Mouse (Mus musculus) CH12F3 (cell line): ENCODE measurements around the gene Gm20388.

ENCODE experiments used
- in situ Hi-C: fragments of 300-500 bp; cut with MboI; formaldehyde crosslinking; loops from 2 replicates; pipeline ENCODE4 v1.14.3; 2020; ENCODE audit warnings: low sequenced_read_pairs

The Gm20388 gene

DNA sequence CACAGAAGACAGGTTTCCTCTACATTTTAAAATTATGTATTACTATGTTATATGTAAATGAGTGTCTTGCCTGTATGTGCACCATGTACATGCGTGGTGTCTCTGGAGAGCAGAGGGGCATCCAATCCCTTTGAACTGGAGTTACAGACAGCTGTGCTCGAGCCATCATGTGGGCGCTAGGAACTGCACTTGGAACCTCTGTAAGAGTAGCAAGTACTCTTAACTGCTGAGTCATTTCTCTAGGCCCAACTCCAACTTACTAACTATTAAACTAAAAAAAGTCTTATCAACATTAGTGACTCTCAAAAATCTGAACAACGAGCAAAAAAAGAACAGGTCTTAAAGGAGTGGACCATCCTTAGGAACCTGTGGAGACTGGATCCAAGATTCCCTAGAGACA, 3065.4 kb downstream of the Gm20388 start:
- in situ Hi-C loops = no loop called here

DNA sequence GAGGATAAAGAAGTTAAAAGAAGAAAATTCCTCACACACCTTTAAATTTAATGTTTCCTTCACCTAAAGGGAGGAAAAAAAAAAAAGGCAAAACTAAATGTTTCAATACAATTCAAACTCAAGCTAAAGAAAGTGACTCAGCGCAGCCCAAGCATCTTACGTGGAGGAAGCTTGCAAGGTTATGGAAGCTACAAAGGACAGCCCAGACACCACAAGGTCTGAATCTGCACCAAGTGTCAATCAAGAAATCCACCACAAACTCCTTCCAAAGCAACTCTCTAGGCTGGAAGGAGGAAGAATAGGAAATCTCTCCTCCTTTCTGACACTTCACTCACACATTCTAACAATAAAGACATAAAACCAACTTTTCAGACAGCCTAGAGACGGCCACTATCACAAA, 3068.8 kb downstream of the Gm20388 start:
- in situ Hi-C loops = no loop called here

DNA sequence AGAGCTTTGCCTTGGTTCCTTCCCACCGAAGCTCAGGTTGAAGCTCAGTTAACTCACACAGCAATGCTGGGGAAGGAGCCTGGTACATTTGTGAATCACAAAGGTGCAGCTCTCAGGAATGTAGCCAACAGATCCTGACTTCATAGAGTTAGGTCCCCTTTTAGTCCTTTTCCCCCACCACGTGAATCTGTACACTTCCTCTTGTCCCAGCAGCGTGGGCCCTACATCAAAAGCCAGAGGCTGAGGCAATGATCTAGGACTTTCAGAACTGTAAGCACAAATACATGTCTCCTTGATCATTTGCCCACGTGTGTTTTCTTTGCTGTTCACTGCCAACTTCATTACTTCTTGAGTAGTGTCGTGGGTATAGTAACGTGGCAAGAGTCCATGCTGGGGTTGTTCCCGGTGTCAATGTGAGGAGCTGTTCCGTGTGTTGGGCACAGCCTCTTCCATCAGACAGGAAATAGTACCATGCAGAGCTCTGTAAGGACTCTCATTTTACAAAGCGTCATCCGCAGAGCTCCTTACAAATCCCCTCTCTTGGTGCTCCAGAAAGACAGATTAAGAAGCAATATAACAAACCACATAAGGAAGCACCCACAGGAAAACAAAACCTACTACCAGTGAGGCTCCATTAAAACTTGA, 3069.3 kb downstream of the Gm20388 start:
- in situ Hi-C loops = no loop called here

DNA sequence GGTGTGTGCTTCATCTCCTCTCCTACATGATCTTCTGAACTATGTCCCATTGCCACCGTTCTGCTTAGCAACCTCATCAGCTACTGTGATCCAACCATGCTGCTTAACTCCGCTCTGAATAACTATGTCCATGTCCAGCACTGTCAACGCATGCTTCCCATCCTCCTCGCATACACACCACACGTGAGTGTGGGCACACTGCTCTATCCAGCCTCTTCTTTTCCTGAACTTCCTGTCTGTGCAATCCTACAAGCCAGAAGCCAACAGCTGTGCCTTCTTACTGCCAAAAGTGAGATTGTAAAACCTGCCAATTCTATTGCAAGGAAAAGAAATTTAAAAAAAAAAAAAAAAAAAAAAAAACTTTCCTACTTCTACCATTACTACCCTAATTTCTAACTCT, 3071.0 kb downstream of the Gm20388 start:
- in situ Hi-C loops = no loop called here

DNA sequence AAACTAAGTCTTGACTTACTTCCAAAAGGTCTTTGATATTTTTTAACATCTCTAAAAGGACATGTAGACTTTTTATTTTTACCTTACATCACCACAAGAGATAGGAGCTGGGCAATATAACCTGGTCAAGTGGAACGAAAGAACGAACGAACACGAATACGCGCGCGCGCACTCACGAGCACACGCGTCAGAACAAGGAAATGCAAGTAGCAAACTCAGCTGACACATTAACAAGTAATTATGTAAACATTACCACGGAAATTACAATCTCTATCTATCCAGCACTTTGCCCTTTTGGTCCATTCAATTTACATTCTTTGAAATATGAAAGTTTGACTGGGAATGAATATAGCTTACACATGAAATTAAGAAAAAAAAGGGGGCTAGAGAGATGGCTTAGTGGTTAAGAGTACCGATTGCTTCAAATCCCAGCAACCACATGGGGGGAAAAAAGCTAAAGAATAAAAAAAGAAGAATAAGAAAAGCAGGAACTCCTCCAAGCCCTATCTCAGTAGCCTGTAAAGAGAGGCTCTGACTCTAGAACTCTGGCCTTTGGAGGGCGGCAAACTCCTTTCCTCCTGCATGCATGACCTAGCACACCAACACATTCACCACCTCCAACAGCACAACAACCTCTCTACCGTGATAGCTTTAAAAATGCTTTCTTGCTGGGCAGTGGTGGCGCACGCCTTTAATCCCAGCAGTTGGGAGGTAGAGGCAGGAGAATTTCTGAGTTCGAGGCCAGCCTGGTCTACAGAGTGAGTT, 3072.7 kb downstream of the Gm20388 start:
- in situ Hi-C loops = no loop called here

DNA sequence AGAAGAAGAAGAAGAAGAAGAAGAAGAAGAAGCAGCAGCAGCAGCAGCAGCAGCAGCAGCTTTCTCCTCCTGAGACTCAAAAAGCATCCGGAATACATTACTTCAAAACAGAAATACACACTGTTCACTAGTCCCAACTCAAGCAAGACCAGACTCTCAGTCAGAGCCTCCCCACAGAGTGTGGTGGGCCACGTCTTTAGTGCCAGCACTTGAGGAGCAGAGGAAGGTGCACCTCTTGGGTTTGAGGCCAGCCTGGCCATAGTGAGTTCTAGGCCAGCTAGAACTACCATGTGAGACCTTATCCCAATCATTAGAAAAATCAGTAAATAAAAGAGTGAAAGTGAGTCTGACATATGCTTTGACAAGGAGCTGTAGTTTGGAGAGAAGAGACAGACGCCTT, 3073.5 kb downstream of the Gm20388 start:
- in situ Hi-C loops = no loop called here

DNA sequence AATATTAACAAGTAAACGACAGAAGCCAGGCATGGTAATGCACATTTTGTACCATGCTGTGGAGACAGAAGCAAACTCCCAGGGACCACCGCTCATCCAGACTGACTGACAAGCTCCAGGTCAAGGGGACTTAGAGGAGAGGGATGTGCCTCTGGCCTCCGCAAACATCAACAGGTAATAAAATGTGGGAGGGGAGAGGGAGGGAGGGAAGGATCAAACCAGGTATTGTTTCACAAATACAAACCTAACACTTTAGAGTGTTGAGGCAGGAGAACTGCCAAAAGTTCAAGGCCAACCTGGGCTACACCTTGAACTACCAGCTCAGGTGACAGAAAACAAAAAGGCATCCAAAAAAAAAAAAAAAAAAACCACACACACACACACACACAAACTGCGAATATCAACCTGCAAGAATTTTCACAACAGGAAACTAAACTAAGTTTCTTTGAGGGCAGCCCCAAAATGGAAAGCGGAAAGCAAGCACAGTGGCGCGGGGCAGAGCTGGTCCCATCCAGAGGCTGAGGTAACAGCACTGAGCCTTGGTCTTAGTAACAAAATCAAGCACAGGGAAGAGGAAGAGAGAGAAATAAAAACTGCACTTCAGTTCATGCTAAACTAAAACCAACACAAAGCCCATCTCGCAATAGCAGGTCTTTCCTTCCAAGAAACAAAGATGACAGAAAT, 3076.0 kb downstream of the Gm20388 start:
- in situ Hi-C loops = no loop called here

DNA sequence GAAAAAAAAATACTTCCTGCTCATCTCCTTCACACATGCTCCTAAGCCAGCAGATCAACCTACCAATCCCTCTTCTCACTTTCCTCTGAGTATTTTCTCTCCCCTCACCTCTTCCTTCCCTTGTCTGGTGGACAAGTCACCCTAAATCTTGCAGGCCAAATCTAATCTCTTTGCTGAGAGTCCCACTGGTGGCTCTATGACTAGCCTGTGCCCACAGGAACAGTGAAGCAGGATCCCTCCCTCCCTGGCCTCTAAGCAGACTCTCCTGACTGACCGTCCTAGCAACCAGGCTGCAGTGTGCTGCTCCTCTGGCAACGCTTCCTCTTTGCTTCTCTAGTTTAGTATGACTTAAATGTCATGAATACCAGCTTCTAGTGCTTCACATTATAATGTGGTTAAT, 3076.6 kb downstream of the Gm20388 start:
- in situ Hi-C loops = no loop called here

DNA sequence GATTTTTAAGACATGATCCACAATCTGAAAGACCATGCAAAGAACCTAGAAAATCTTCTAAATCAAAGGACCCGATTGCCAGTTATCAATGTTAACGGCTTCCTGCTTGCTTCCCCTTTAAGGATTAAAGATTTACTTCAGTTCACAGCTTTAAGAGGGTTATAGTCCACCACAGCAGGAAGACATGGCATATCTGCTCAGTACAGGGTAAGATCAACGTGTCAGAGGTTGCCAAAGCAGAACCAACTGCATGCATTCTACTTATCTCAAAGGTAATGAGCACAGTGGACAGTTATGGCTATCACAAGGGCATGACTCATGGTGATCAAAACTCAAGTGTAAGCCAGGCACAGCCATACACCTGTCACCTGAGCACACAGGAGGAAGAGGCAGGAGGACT, 3078.3 kb downstream of the Gm20388 start:
- in situ Hi-C loops = no loop called here

DNA sequence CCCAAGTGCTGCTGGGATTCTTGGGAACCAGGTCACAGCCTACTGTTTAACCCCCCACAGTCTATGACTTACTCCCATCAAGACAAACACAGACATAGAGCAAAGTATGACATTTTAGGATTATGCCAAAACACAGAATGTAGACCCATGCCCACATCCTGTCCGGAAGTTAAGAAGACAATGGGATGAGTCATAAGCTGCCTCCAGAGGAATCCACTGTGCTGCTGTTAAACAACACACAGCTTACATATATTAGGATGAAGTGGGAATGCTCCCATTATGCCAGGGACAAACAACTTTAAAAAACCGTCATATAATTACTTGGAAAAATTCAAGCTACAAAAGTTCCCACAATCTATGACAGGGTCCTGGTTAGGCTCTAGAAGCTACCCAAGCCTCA, 3079.3 kb downstream of the Gm20388 start:
- in situ Hi-C loops = no loop called here

DNA sequence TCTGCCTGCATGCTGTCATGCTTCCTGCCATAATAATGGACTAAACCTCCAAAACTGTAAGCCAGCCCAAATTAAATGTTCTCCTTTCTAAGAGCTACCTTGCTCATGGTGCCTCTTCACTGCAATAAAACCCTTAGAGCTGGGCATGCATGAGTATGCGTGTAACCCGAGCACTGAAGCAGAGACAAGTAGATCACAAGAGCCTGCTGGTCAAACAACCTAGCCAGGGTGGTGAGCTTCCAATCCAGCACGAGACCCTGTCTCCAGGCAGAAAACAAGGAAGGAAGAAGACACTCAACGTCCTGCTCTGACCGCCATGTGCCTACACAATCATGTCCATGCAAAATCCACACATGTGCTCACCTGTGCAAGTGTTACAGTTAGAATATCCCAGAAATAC, 3080.7 kb downstream of the Gm20388 start:
- in situ Hi-C loops = no loop called here

DNA sequence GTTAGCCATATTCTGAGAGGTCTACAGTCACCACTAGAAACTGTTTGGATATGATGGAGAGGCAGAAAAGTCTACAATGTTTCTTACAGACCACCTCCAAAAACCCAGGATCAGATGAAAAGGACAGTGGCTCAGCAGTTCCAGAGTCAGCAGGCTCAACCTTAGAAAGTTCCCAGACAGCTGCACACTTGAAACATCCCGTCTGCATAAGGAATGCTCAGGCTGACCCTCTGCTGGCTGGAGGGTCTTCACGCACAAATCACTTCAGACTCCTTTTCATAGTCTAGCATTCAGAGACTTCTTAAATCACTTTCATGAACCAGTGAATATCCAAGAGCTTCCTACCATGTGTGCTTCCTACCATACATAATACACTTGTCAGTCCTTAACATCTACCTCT, 3081.7 kb downstream of the Gm20388 start:
- in situ Hi-C loops = no loop called here

DNA sequence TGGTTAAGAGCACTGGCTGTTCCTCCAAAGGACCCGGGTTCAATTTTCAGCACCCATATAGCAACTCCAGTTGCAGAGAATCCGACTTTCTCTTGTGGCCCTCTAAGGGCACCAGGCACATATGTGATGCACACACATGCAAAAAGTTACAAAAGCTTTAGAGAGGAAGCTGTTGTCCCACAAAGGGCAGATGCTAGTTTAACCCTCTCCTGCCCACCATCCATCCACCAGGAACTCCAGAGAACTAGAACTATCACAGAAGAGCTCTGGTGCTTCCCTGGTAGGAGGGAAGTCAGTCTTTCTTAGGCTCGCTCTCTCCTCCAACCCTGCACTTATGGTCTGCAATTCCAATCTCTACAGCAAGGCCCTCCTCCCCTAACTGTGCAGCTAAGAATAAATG, 3082.4 kb downstream of the Gm20388 start:
- in situ Hi-C loops = no loop called here

DNA sequence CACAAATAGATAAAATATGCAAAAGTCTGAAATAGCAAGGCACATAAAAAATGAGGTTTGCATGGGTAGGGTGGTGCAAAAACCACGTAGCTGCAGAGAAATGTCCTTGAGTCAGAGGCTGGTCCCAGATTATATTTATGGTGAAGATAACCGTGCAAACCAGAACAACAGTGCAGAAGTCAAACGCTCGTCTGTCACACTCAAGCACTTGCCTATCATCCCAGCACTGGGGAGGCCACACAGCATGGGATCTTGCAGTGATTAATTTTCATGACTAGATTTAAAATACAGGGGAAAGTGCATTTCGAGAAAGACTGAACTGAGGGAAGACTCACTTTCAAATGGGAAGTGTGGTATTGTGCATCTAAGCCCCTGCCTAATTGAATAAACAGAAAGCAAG, 3083.1 kb downstream of the Gm20388 start:
- in situ Hi-C loops = no loop called here

DNA sequence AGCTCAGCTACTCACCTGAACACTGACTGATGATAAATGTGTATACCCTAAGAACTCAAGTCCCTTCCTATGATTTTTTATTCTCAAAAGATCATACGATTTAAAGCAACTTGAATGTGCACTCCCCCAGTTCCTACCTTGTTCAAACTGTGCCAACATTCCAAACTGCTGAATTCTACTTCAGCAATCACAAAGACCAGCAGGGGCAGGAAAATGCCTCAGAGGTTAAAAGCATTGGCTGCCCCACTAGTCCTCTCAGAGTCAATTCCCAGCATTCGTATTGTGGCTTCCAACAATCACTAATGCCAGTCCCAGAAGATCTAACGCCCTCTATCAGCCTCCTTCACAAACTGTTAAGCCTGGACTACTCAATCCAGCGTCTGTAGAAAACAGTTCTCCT, 3087.3 kb downstream of the Gm20388 start:
- in situ Hi-C loops = no loop called here

DNA sequence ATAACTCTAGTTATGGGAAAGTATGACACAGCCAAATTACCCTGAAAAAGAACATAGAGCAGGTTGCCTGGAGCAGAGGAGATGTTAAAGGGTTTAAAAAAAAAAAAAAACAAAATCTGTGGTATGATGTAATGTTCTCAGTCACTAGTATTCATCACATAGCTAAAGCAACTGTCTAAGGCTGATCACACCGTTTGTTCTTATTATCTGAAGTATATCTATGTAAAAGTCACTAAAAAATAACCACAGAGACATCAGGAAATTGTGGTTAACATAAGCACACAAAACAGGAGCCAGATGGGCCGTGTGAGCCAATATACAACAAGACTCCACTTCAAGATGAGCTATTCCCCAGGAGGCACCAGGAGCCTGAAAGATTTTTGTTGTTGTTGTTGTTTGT, 3089.7 kb downstream of the Gm20388 start:
- in situ Hi-C loops = no loop called here

DNA sequence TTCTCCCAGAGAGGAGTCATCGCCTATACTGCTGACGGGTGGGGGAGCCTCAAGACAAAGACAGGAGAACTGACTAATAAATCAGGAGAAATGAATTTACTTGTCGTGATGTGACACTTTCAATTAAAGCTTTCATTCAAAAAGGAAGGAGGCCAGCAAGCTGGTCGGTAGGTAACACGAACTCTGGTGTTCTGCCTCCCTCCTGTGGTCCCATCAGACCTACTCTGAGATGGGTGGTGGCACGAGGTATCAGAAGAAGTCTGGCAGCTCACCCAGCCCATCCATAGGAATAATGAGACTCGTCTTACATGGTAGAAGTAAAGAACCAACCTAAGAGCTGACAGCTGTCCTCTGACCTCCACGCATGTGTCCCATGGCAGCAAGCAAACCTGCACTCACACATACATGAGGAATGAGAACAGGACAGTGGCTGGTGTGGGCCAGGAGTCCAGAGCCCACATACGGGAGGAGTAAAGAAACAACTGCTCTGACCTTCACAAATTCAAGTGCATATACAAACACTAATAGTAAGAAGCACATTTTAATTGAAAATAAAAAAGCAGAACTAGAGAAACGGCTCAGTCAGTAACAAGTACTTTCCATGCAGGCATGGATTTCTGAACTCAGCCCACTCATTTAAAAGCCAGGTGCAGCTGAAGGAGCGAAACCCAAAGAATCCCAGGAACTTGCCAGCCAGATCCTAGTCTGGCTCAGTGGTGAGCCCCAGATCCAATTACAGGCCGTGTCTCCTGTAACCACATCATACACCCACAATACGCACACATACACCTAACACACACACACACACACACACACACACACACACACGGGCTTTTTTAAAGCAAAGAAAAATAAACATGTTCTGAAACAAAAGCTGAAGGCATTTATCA, 3093.6 kb downstream of the Gm20388 start:
- in situ Hi-C loops = no loop called here

DNA sequence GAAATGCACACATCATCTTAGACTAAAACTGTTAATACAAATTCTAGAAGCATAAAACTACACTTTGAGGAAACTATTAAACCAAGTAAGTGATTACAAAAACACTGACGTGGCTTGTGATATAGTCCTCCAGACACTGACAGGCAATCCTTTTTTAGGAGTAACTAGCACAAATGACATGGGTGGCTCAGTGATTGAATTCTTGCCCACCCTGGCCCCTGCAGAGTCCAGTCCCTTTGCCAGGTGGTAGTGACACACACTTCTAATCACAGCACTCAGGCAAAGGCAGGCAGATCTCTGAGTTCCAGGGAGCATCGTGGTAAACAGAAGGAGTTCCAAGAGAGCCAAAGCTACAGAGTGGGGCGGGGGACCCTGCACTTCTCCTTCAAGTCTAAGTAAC, 3094.7 kb downstream of the Gm20388 start:
- in situ Hi-C loops = no loop called here

DNA sequence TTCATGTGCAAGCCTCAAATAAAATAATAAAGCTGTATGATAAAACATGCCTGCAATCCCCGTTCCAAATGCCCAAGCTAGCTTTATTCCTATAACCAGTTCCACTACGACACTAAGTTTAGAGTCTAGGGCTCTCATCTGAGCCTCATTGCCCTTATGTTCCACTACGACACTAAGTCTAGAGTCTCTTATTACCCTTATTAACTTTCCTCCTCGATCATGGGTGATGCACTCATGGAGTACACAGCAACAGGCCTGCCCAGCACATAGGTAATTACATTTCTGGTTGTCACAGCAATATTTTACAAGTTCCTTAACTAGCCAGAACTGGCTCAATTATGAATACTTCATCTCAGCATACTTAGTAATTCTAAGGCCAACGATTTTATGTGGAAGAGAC, 3095.2 kb downstream of the Gm20388 start:
- in situ Hi-C loops = no loop called here

DNA sequence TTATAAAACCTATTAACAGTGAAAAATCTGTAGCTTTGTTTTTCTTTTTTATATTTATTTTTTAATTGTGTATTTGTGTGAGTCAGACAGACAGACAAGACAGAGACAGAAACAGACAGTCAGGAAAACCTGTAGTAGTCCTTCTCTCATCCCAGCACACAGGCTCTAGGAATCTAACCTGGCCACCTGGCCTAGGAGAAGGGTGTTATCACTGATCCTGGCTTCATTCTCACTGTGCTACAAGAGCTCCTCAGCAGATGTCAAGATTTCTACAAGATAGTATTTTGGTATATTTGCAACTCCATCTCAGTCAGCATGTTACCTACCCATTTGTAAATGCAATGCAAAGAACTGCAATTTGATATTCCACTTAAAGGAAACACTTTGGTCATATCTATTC, 3100.7 kb downstream of the Gm20388 start:
- in situ Hi-C loops = no loop called here

DNA sequence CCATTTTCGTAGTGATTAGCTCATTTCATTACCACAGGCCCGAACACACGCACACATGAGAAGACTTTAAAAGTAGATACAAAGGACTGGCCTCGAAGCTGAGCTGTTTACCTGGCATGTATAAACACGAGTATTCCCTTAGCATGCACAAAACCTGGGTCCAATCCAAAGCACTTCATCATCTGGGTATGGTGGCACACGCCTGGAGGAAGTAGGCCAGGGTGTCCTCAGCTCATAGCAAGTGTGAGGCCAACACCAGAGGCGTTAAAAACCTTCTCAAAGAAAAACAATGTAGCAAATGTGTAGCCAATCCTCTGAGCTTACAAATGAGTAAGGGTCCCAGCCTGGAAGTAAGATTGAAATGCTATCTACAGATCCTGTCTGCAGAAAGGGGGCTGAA, 3103.8 kb downstream of the Gm20388 start:
- in situ Hi-C loops = no loop called here
